Mouse (Mus musculus): Measurements from ENCODE around the gene Agpat4.

GRCm38 (mm10) chr17:12170791-12171497 lies 52.4 kb downstream of the Agpat4 start:
- TF ChIP-seq ZC3H11A (IDR thresholded peaks at IDR 0.05; ENCODE audit: borderline replicate concordance, low read depth, low read length) (no peak), MAFK (IDR thresholded peaks at IDR 0.05; ENCODE audit: insufficient read depth, low read depth, low read length) (no peak)

All from ES-E14 (cell line).